ENCODE assay signal across 10 mouse cellular contexts in genomic region chr19:10665499-10665898, GRCm38 (mm10). TPM values are rescaled to one million over a fixed set of nuclear protein-coding genes. Genes with fewer than 3 reads are reported as not detected.
DNase-seq lines count a peak whose midpoint lies in the region; ATAC-seq and TF ChIP-seq lines count a peak whose summit lies in the region.
"Had no signal": no experiment of that assay in that cellular context is flagged by ENCODE, and none has a peak within 500 bp of the region (broad histone marks: within the 10 kb centered on the region; RNA-seq: fewer than 3 reads in every experiment).

No protein-coding gene starts in this region.

- DNase-seq in thymus, adult 2 months = peak; percentile 69
- no peak for DNase-seq in thymus, adult 18-20 months
- DNase-seq in cerebellum, adult 2 months = peak; percentile 59 to 77
- DNase-seq in kidney, adult 11 months = peak; percentile 26
- DNase-seq in liver, adult 2 months (ENCODE audit: extremely low read depth, low read depth, low spot score) = peak; percentile 37
- DNase-seq in natural killer cell, adult 2 months (ENCODE audit: low spot score in 2 of 2) = peak; percentile 25 to 57

- peak; percentile 82 for ATAC-seq in frontal cortex, adult (ENCODE audit: low TSS enrichment)
- ATAC-seq in stomach, embryonic 14.5 days (ENCODE audit: insufficient number of reproducible peaks, insufficient read depth, low FRiP score, low read depth) = peak; percentile 64; the same call in 1 of the 2 replicates

- no peaks in the 10 kb centered on the region for H3K9me3 ChIP-seq in stomach, embryonic 14.5 days (ENCODE audit: control insufficient read depth, low read depth, low read length)
- H3K9me3 ChIP-seq: stomach, embryonic 15.5 days had no signal

- TF ChIP-seq POLR2A in thymus, adult 2 months (IDR thresholded peaks at IDR 0.05; ENCODE audit: control insufficient read depth, extremely low read depth, insufficient read depth, low read length, poor library complexity) = no peak
- TF ChIP-seq POLR2A in cerebellum, adult 2 months (IDR thresholded peaks at IDR 0.05; ENCODE audit: borderline replicate concordance, insufficient read depth, low read length) = no peak
- TF ChIP-seq POLR2A in liver, adult 2 months (IDR thresholded peaks at IDR 0.05; ENCODE audit: extremely low read depth, insufficient read depth, low read length) = no peak

- H3K27ac ChIP-seq in thymus, adult 2 months (ENCODE audit: control insufficient read depth, insufficient read depth, low read length) = no peak overlapping the region
- no peak overlapping the region for H3K27ac ChIP-seq in cerebellum, adult 2 months (ENCODE audit: insufficient read depth, low read length)
- H3K27ac ChIP-seq in liver, adult 2 months (replicated peaks; ENCODE audit: insufficient read depth, low read depth, low read length) = no peak overlapping the region
- no peak overlapping the region for H3K27ac ChIP-seq in stomach, embryonic 14.5 days (ENCODE audit: low read length)
- H3K27ac ChIP-seq: stomach, embryonic 15.5 days had no signal

- H3K4me2 ChIP-seq in stomach, embryonic 14.5 days (replicated peaks; ENCODE audit: low read depth, low read length) = no peak overlapping the region
- H3K4me2 ChIP-seq: stomach, embryonic 15.5 days had no signal

- H3K9ac ChIP-seq in liver, adult 2 months (ENCODE audit: low read depth, low read length) = no peak overlapping the region
- no peak overlapping the region for H3K9ac ChIP-seq in stomach, embryonic 14.5 days (replicated peaks; ENCODE audit: low read depth, low read length)
- H3K9ac ChIP-seq: stomach, embryonic 15.5 days had no signal

- H3K27me3 ChIP-seq in thymus, adult 2 months (ENCODE audit: control insufficient read depth, insufficient read depth, low read length) = no peaks in the 10 kb centered on the region
- no peaks in the 10 kb centered on the region for H3K27me3 ChIP-seq in cerebellum, adult 2 months (ENCODE audit: control insufficient read depth, insufficient read depth, low read length)
- no peaks in the 10 kb centered on the region for H3K27me3 ChIP-seq in liver, adult 2 months (ENCODE audit: control insufficient read depth, insufficient read depth, low read length)
- H3K27me3 ChIP-seq in stomach, embryonic 14.5 days (ENCODE audit: control insufficient read depth, insufficient read depth, low read length) = no peaks in the 10 kb centered on the region
- H3K27me3 ChIP-seq: stomach, embryonic 15.5 days had no signal

- no peaks in the 10 kb centered on the region for H3K4me1 ChIP-seq in thymus, adult 2 months (replicated peaks; ENCODE audit: control insufficient read depth, insufficient read depth, low read length)
- H3K4me1 ChIP-seq in cerebellum, adult 2 months (ENCODE audit: control insufficient read depth, insufficient read depth, low read length) = no peaks in the 10 kb centered on the region
- H3K4me1 ChIP-seq in liver, adult 2 months (ENCODE audit: control insufficient read depth, insufficient read depth, low read length) = peaks cover 3% of the 10 kb centered on the region; the same call in 1 of the 2 replicates
- no peaks in the 10 kb centered on the region for H3K4me1 ChIP-seq in stomach, embryonic 14.5 days (ENCODE audit: control insufficient read depth, insufficient read depth, low read length)
- H3K4me1 ChIP-seq: stomach, embryonic 15.5 days had no signal

- no peak; the same call in 1 of the 2 replicates for TF ChIP-seq CTCF in thymus, adult 2 months (IDR thresholded peaks at IDR 0.05; ENCODE audit: borderline replicate concordance, control insufficient read depth, extremely low read depth, insufficient read depth, low read length, poor library complexity)
- TF ChIP-seq CTCF in cerebellum, adult 2 months (IDR thresholded peaks at IDR 0.05; ENCODE audit: borderline replicate concordance, insufficient read depth, low read depth, low read length) = peak; percentile 94
- TF ChIP-seq CTCF in liver, adult 2 months (IDR thresholded peaks at IDR 0.05; ENCODE audit: low read depth, low read length) = peak; percentile 93

- no peak overlapping the region for H3K4me3 ChIP-seq in thymus, adult 2 months (ENCODE audit: control insufficient read depth, insufficient read depth, low read length)
- no peak overlapping the region for H3K4me3 ChIP-seq in cerebellum, adult 2 months (replicated peaks; ENCODE audit: insufficient read depth, low read depth, low read length)
- H3K4me3 ChIP-seq in liver, adult 2 months (ENCODE audit: insufficient read depth, low read depth, low read length) = no peak overlapping the region
- no peak overlapping the region for H3K4me3 ChIP-seq in stomach, embryonic 14.5 days (ENCODE audit: low read depth, low read length)
- H3K4me3 ChIP-seq: erythroblast, embryonic 14.5 days; stomach, embryonic 15.5 days had no signal

- WGBS in thymus, adult 2 months = 14% methylated on average over 2 of the region's 2 CpGs
- 5% methylated on average over 2 of the region's 2 CpGs for WGBS in cerebellum, adult 2 months
- 29% methylated on average over 2 of the region's 2 CpGs for WGBS in liver, adult 2 months
- WGBS in stomach, embryonic 14.5 days = 12% methylated on average over 2 of the region's 2 CpGs

- no peaks in the 10 kb centered on the region for H3K79me2 ChIP-seq in liver, adult 2 months (ENCODE audit: control insufficient read depth, insufficient read depth, low read length)

- no peaks in the 10 kb centered on the region for H3K36me3 ChIP-seq in thymus, adult 2 months (ENCODE audit: control insufficient read depth, insufficient read depth, low read length)
- H3K36me3 ChIP-seq in liver, adult 2 months (ENCODE audit: control insufficient read depth, insufficient read depth, low read length) = peaks cover 5% of the 10 kb centered on the region; the same call in 1 of the 2 replicates
- no peaks in the 10 kb centered on the region for H3K36me3 ChIP-seq in stomach, embryonic 14.5 days (ENCODE audit: control insufficient read depth, insufficient read depth, low read length)
- H3K36me3 ChIP-seq: stomach, embryonic 15.5 days had no signal

RNA-seq across cellular contexts. Expression of gene Pga5, which starts 12.4 kb away (rescaled TPM):
- 0.46 and 0.59 TPM in 2 replicates for polyA plus RNA-seq in thymus, adult 2 months (2012; rRNA removed)
- polyA plus RNA-seq in cerebellum, adult 2 months (2012; rRNA removed) = not detected in 2 replicates
- not detected in 2 replicates for total RNA-seq in liver, adult 2 months (2014; rRNA removed)
- 0.14 TPM in 1 of 2 replicates, not detected in the other for polyA plus RNA-seq in liver, adult 2 months (2012; rRNA removed)
- polyA plus RNA-seq in stomach, embryonic 14.5 days (2014; fragmentation: Nextera tagmentation; extraction: Ambion mirVana) = 10.2 and 14.1 TPM in 2 replicates
- polyA plus RNA-seq: erythroblast, embryonic 14.5 days had no signal

RNA-seq across cellular contexts. Expression of gene Vps37c, which starts 23.0 kb away (rescaled TPM):
- 38.2 and 40.4 TPM in 2 replicates for polyA plus RNA-seq in thymus, adult 2 months (2012; rRNA removed)
- polyA plus RNA-seq in cerebellum, adult 2 months (2012; rRNA removed) = 30.6 and 31.4 TPM in 2 replicates
- 2.9 and 3.0 TPM in 2 replicates for total RNA-seq in liver, adult 2 months (2014; rRNA removed)
- 13.1 and 18.1 TPM in 2 replicates for polyA plus RNA-seq in liver, adult 2 months (2012; rRNA removed)
- polyA plus RNA-seq in stomach, embryonic 14.5 days (2014; fragmentation: Nextera tagmentation; extraction: Ambion mirVana) = 37.5 and 40.4 TPM in 2 replicates

RNA-seq across cellular contexts. Expression of gene Vwce, which starts 31.5 kb away (rescaled TPM):
- 3.1 and 4.7 TPM in 2 replicates for polyA plus RNA-seq in thymus, adult 2 months (2012; rRNA removed)
- polyA plus RNA-seq in cerebellum, adult 2 months (2012; rRNA removed) = 0.20 and 0.21 TPM in 2 replicates
- total RNA-seq in liver, adult 2 months (2014; rRNA removed) = 4.5 and 6.2 TPM in 2 replicates
- 24.8 and 30.7 TPM in 2 replicates for polyA plus RNA-seq in liver, adult 2 months (2012; rRNA removed)
- polyA plus RNA-seq in stomach, embryonic 14.5 days (2014; fragmentation: Nextera tagmentation; extraction: Ambion mirVana) = 1.1 and 1.9 TPM in 2 replicates

Comparison
In these comparisons a context has a peak if more than half of its experiments do, and no peak if none do; other contexts are left out.
1. DNase-seq: peak in thymus, adult 2 months (single experiment), cerebellum, adult 2 months (2 of 2), kidney, adult 11 months (single experiment), liver, adult 2 months (single experiment) and natural killer cell, adult 2 months (2 of 2); none in thymus, adult 18-20 months (0 of 2).